Mouse (Mus musculus) urinary bladder, postnatal 36 days (tissue): Measurements from ENCODE around the gene Mpl.

ENCODE experiments used
- DNase-seq, 2 experiments: peaks; one replicate each; pipeline ENCODE4 v3.0.0; 2022; ENCODE audit warnings: low spot score in 2 of 2, mixed read lengths in 1 of 2

Mpl gene

GRCm38 (mm10) chr4:118427768-118428451 lies 29.4 kb downstream of the Mpl start, which contains the start of gene Elovl1:
TSS of gene Elovl1 (plus strand) at chr4:118428093.
- peak; percentile 84 to 91 for DNase-seq

- no peak for DNase-seq
These were observed 29.9 kb downstream of the Mpl start for GRCm38 (mm10) chr4:118427415-118427767.

GRCm38 (mm10) chr4:118425374-118425773 lies 31.9 kb downstream of the Mpl start:
- no peak for DNase-seq

GRCm38 (mm10) chr4:118424541-118425160 lies 32.7 kb downstream of the Mpl start:
- DNase-seq: no peak

GRCm38 (mm10) chr4:118421384-118421783 lies 35.9 kb downstream of the Mpl start:
- no peak for DNase-seq

GRCm38 (mm10) chr4:118417112-118417797 lies 40.1 kb downstream of the Mpl start:
- DNase-seq: no peak

- no peak for DNase-seq
These were observed 41.0 kb downstream of the Mpl start for GRCm38 (mm10) chr4:118416329-118416728.

GRCm38 (mm10) chr4:118415779-118416178 lies 41.5 kb downstream of the Mpl start:
- DNase-seq: no peak

GRCm38 (mm10) chr4:118413553-118413952 lies 43.8 kb downstream of the Mpl start:
- DNase-seq: no peak

- DNase-seq: no peak
These were observed 46.4 kb downstream of the Mpl start for GRCm38 (mm10) chr4:118410871-118411270.

GRCm38 (mm10) chr4:118409142-118409900 lies 48.0 kb downstream of the Mpl start, which contains the start of the genes Szt2 and Med8:
TSS of gene Szt2 (minus strand) at chr4:118409273.
TSS of gene Med8 (plus strand) at chr4:118409337.
- DNase-seq: peak; percentile 83 to 91

- DNase-seq: no peak
These were observed 54.6 kb downstream of the Mpl start for GRCm38 (mm10) chr4:118402701-118403100.

GRCm38 (mm10) chr4:118401918-118402317 lies 55.4 kb downstream of the Mpl start:
- no peak for DNase-seq

GRCm38 (mm10) chr4:118401421-118401820 lies 55.9 kb downstream of the Mpl start:
- no peak for DNase-seq

- no peak for DNase-seq
These were observed 58.9 kb downstream of the Mpl start for GRCm38 (mm10) chr4:118398400-118398799.

GRCm38 (mm10) chr4:118396433-118396832 lies 60.9 kb downstream of the Mpl start:
- no peak for DNase-seq

GRCm38 (mm10) chr4:118395289-118395688 lies 62.0 kb downstream of the Mpl start:
- DNase-seq: no peak

- no peak for DNase-seq
These were observed 62.8 kb downstream of the Mpl start for GRCm38 (mm10) chr4:118394505-118394904.
